Mouse (Mus musculus): ENCODE measurements at regions not wholly inside any gene's neighbourhood (a gene's known extent, or its start where the extent isn't known, plus 50 kb on each side); places are given as distances from the start of the nearest gene placed in this dataset.

GRCm38 (mm10) chr1:75772131-75772530, 226.1 kb downstream of the Slc4a3 start:
- no peaks in the 10 kb centered on the region for H3K36me3 ChIP-seq (replicated peaks in 1 of 2; ENCODE audit: control insufficient read depth in 1 of 2, insufficient read depth in 1 of 2, low read length in 1 of 2)
- no peak overlapping the region for H3K27ac ChIP-seq (ENCODE audit: insufficient read depth, low read depth)
- no peaks in the 10 kb centered on the region for H3K27me3 ChIP-seq (replicated peaks)
- no peak overlapping the region for H3K9ac ChIP-seq (ENCODE audit: insufficient read depth, low read depth)
- no peak overlapping the region for H3K4me3 ChIP-seq (replicated peaks in 1 of 3; ENCODE audit: low read depth in 2 of 3, low read length in 2 of 3, poor library complexity in 1 of 3)
- dilution Hi-C loops (cut with MboI; ENCODE audit: extremely low pct_ligation_motif_present, extremely low pct_unique_long_range_greater_than_20kb, low sequenced_read_pairs) (no loop called here), in situ Hi-C loops (cut with MboI; ENCODE audit: low pct_ligation_motif_present, low pct_unique_long_range_greater_than_20kb, low sequenced_read_pairs) (no loop called here)
- H3K79me2 ChIP-seq (replicated peaks; ENCODE audit: control insufficient read depth, extremely low read depth, insufficient read depth, poor library complexity, severe bottlenecking): no peaks in the 10 kb centered on the region
- H3K4me2 ChIP-seq (ENCODE audit: insufficient read depth, low read depth, poor library complexity, severe bottlenecking): no peak overlapping the region
- H3K4me1 ChIP-seq (ENCODE audit: control insufficient read depth in 1 of 2, insufficient read depth in 2 of 2): no peaks in the 10 kb centered on the region
- DNase-seq (ENCODE audit: extremely low read depth): no peak
- no peaks in the 10 kb centered on the region for H3K9me3 ChIP-seq (replicated peaks; ENCODE audit: low read length)
- TF ChIP-seq E2F4 (IDR thresholded peaks at IDR 0.05; ENCODE audit: insufficient replicate concordance, low read depth, low read length) (no peak), RAD21 (IDR thresholded peaks at IDR 0.05; ENCODE audit: low read depth, low read length) (no peak), BHLHE40 (IDR thresholded peaks at IDR 0.05; ENCODE audit: low read depth, low read length) (no peak), ETS1 (conservative IDR thresholded peaks at IDR 0.05; ENCODE audit: low read depth, low read length) (no peak), TCF12 (IDR thresholded peaks at IDR 0.05; ENCODE audit: low read depth, low read length) (no peak), MYC (IDR thresholded peaks at IDR 0.05; ENCODE audit: low read depth, low read length) (no peak), UBTF (IDR thresholded peaks at IDR 0.05; ENCODE audit: low read depth, low read length) (no peak), MEF2A (IDR thresholded peaks at IDR 0.05; ENCODE audit: borderline replicate concordance, low read depth, low read length) (no peak), POLR2A (IDR thresholded peaks at IDR 0.05; ENCODE audit: low read depth, low read length) (no peak), NRF1 (IDR thresholded peaks at IDR 0.05; ENCODE audit: low read depth, low read length) (no peak), USF1 (IDR thresholded peaks at IDR 0.05; ENCODE audit: low read depth, low read length) (no peak), MAFK (IDR thresholded peaks at IDR 0.05; ENCODE audit: insufficient replicate concordance, low read length) (no peak), ZKSCAN1 (IDR thresholded peaks at IDR 0.05; ENCODE audit: borderline replicate concordance, low read depth, low read length) (no peak), RCOR1 (conservative IDR thresholded peaks at IDR 0.05; ENCODE audit: low read depth, low read length) (no peak)

- in situ Hi-C loops (cut with MboI; ENCODE audit: low pct_ligation_motif_present, low pct_unique_long_range_greater_than_20kb, low sequenced_read_pairs) (no loop called here), dilution Hi-C loops (cut with MboI; ENCODE audit: extremely low pct_ligation_motif_present, extremely low pct_unique_long_range_greater_than_20kb, low sequenced_read_pairs) (no loop called here)
- Histone ChIP-seq H3K27ac (ENCODE audit: insufficient read depth, low read depth) (no peak overlapping the region), H3K4me1 (ENCODE audit: control insufficient read depth in 1 of 2, insufficient read depth in 2 of 2) (no peaks in the 10 kb centered on the region), H3K4me3 (replicated peaks in 1 of 3; ENCODE audit: low read depth in 2 of 3, low read length in 2 of 3, poor library complexity in 1 of 3) (no peak overlapping the region), H3K36me3 (replicated peaks in 1 of 2; ENCODE audit: control insufficient read depth in 1 of 2, insufficient read depth in 1 of 2, low read length in 1 of 2) (no peaks in the 10 kb centered on the region), H3K9me3 (replicated peaks; ENCODE audit: low read length) (no peaks in the 10 kb centered on the region), H3K27me3 (replicated peaks) (no peaks in the 10 kb centered on the region), H3K9ac (ENCODE audit: insufficient read depth, low read depth) (no peak overlapping the region), H3K79me2 (replicated peaks; ENCODE audit: control insufficient read depth, extremely low read depth, insufficient read depth, poor library complexity, severe bottlenecking) (no peaks in the 10 kb centered on the region), H3K4me2 (ENCODE audit: insufficient read depth, low read depth, poor library complexity, severe bottlenecking) (no peak overlapping the region)
- no peak for DNase-seq (ENCODE audit: extremely low read depth)
- no peak for TF ChIP-seq JUND (conservative IDR thresholded peaks at IDR 0.05; ENCODE audit: low read depth, low read length)
Observed at GRCm38 (mm10) chr1:75773014-75773413, 226.9 kb downstream of the Slc4a3 start.

DNA sequence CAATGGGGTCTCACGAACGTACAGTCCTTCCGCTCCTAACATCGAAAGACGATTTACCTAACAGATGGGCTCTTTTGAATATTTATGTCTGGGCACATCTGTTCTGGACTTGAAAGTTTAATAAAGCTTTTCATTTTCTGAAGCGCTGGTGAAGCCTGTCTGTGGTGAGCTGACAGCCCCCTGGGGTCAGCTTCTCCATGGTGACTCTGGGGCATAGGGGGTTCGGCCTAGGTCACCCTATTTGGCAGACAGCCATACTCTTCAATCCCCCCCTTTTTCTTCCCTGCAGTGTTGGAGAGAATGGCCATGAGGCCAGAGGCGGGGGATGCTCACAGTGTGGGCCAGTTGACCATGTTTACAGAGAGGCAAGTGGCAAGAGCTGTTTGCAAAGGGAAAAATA, 232.8 kb downstream of the Slc4a3 start:
- H3K79me2 ChIP-seq (replicated peaks; ENCODE audit: control insufficient read depth, extremely low read depth, insufficient read depth, poor library complexity, severe bottlenecking): no peaks in the 10 kb centered on the region
- TF ChIP-seq IRF4 (IDR thresholded peaks at IDR 0.05; ENCODE audit: low read depth, low read length): no peak
- TF ChIP-seq CTCF (conservative IDR thresholded peaks at IDR 0.05 in 1 of 2, IDR thresholded peaks at IDR 0.05 in 1 of 2; ENCODE audit: low read depth in 2 of 2, low read length in 2 of 2): no peak
- no peak for TF ChIP-seq NELFE (IDR thresholded peaks at IDR 0.05; ENCODE audit: low read depth, low read length)
- no peak for TF ChIP-seq TBP (conservative IDR thresholded peaks at IDR 0.05; ENCODE audit: low read depth, low read length)
- no peak for TF ChIP-seq ZC3H11A (IDR thresholded peaks at IDR 0.05; ENCODE audit: low read depth, low read length)
- no peak for TF ChIP-seq USF1 (IDR thresholded peaks at IDR 0.05; ENCODE audit: low read depth, low read length)
- no peak for TF ChIP-seq ETS1 (conservative IDR thresholded peaks at IDR 0.05; ENCODE audit: low read depth, low read length)
- no peak for TF ChIP-seq MXI1 (IDR thresholded peaks at IDR 0.05; ENCODE audit: low read depth, low read length)
- no peak for TF ChIP-seq KAT2A (IDR thresholded peaks at IDR 0.05; ENCODE audit: insufficient replicate concordance, low read length)
- no peak overlapping the region for H3K4me2 ChIP-seq (ENCODE audit: insufficient read depth, low read depth, poor library complexity, severe bottlenecking)
- H3K9ac ChIP-seq (ENCODE audit: insufficient read depth, low read depth): no peak overlapping the region
- no peak overlapping the region for H3K4me3 ChIP-seq (replicated peaks in 1 of 3; ENCODE audit: low read depth in 2 of 3, low read length in 2 of 3, poor library complexity in 1 of 3)
- in situ Hi-C loops (cut with MboI; ENCODE audit: low pct_ligation_motif_present, low pct_unique_long_range_greater_than_20kb, low sequenced_read_pairs): no loop called here
- no peaks in the 10 kb centered on the region for H3K9me3 ChIP-seq (replicated peaks; ENCODE audit: low read length)
- dilution Hi-C loops (cut with MboI; ENCODE audit: extremely low pct_ligation_motif_present, extremely low pct_unique_long_range_greater_than_20kb, low sequenced_read_pairs): no loop called here
- no peak overlapping the region for H3K27ac ChIP-seq (ENCODE audit: insufficient read depth, low read depth)
- H3K36me3 ChIP-seq (replicated peaks in 1 of 2; ENCODE audit: control insufficient read depth in 1 of 2, insufficient read depth in 1 of 2, low read length in 1 of 2): no peaks in the 10 kb centered on the region
- DNase-seq (ENCODE audit: extremely low read depth): no peak
- no peaks in the 10 kb centered on the region for H3K4me1 ChIP-seq (ENCODE audit: control insufficient read depth in 1 of 2, insufficient read depth in 2 of 2)
- H3K27me3 ChIP-seq (replicated peaks): no peaks in the 10 kb centered on the region

Data from CH12.LX (cell line).